Comparison of ENCODE assay signal across 25 mouse cellular contexts in genomic region chr12:102180371-102181074, GRCm38 (mm10). TPM values are rescaled to one million over a fixed set of nuclear protein-coding genes. Genes with fewer than 3 reads are reported as not detected.
"Had no signal": no experiment of that assay in that cellular context is flagged by ENCODE, and none has a peak within 500 bp of the region (broad histone marks: within the 10 kb centered on the region; RNA-seq: fewer than 3 reads in every experiment).

No protein-coding gene starts in this region.

- H3K9me3 ChIP-seq: limb, embryonic 12.5 days; limb, embryonic 15.5 days; midbrain, embryonic 15.5 days; neural tube, embryonic 13.5 days had no signal

- H3K4me2 ChIP-seq: limb, embryonic 12.5 days; limb, embryonic 15.5 days; liver, embryonic 11.5 days; midbrain, embryonic 11.5 days; midbrain, embryonic 15.5 days; neural tube, embryonic 13.5 days had no signal

- H3K4me1 ChIP-seq: limb, embryonic 12.5 days; limb, embryonic 15.5 days; neural tube, embryonic 13.5 days had no signal

- H3K36me3 ChIP-seq: limb, embryonic 12.5 days; limb, embryonic 15.5 days; midbrain, embryonic 15.5 days; neural tube, embryonic 13.5 days had no signal

- ATAC-seq: inflammation-experienced regulatory T-cells, adult 6 months; intestine, embryonic 16.5 days; liver, postnatal 0 days; midbrain, embryonic 15.5 days had no signal

- H3K27me3 ChIP-seq: limb, embryonic 12.5 days; limb, embryonic 15.5 days; midbrain, embryonic 15.5 days; neural tube, embryonic 13.5 days had no signal

- DNase-seq: kidney, adult 18-20 months; kidney, adult 9 months; kidney, postnatal 14 days; kidney, postnatal 4 days; left cerebral cortex, postnatal 4 days; liver, postnatal 0 days; retina, postnatal 1 day; thymus, adult 18-20 months; thymus, postnatal 25 days had no signal

- H3K27ac ChIP-seq: limb, embryonic 12.5 days; limb, embryonic 15.5 days; liver, embryonic 14.5 days; midbrain, embryonic 15.5 days; neural tube, embryonic 13.5 days had no signal

- H3K4me3 ChIP-seq: limb, embryonic 12.5 days; limb, embryonic 15.5 days; midbrain, embryonic 15.5 days; myocyte; neural tube, embryonic 13.5 days had no signal

- H3K9ac ChIP-seq: limb, embryonic 12.5 days; limb, embryonic 15.5 days; liver, embryonic 14.5 days; liver, postnatal 0 days; midbrain, embryonic 15.5 days; neural tube, embryonic 13.5 days had no signal

RNA-seq across cellular contexts. Expression of gene Slc24a4, which starts 52.0 kb away (rescaled TPM):
- total RNA-seq: megakaryocyte progenitor cell, adult 5-6 weeks; megakaryocyte-erythroid progenitor cell, adult 5-6 weeks; monocyte, adult 5-6 weeks; neutrophil, adult 5-6 weeks had no signal
- polyA plus RNA-seq: inflammation-experienced regulatory T-cells, adult 6 months; small intestine, adult 2 months; spleen, adult 2 months had no signal
